Mouse (Mus musculus) R1 (cell line): ENCODE results near the gene Gm31371.
"Not testable (repeated sequence)": the region's sequence is repeated elsewhere in the genome, so short reads cannot be mapped to it uniquely, and the experiment has no call there.

Experiments
- DNase-seq: peaks from one replicate; pipeline ENCODE4 v3.0.0-alpha.2; 2018; ENCODE audit warnings: low read depth, low spot score

The Gm31371 gene

DNA sequence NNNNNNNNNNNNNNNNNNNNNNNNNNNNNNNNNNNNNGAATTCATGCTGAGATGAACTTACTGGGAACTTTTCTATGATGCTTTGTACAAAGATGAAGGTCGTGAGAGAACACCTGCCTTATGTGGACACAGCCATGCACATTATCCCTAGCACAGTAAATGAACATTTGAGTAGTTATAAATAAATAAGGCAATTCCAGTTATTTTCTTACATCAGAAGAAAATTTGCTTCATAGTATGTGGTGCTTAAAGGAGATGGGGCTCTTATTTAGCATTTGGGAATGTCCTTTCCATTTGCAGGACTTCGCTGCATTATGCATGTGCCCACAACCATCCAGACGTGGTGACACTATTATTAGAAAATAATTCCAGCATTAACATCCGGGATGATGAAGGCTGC lies at the start of gene Gm31371:
TSS of gene Gm31371 (plus strand) at position 301 of the 400 bp plus-strand sequence.
- DNase-seq: not testable (repeated sequence)

DNA sequence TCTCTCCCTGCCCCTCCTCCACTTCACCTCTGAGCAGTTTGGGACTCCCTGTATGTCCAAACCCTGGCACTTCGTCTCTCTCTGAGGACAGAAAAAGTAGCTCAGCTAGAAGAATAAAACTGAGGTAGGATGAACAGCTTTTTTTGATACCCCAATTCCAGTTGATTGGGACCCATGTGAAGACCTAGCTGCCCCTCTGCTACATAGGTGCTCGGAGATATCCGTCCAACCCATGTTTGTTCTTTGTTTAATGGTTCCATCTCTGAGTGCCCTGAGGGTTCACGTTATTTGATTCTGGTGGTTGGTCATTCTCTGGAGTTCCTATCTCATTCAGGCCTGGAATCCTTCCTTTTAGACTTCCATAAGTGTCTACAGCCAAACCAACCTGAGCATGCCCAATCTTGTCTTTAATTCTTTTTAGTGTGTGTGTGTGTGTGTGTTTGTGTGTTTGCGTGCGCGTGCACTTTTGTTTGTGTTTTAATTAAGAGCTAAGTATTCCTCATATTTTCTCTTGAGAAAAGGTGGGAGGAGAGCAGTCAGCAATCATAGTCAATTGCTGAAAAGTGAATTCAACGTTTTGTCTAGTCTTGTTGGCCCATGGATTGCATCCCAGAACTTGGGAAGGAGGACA lies 3.3 kb downstream of the Gm31371 start:
- DNase-seq: not testable (repeated sequence)

DNA sequence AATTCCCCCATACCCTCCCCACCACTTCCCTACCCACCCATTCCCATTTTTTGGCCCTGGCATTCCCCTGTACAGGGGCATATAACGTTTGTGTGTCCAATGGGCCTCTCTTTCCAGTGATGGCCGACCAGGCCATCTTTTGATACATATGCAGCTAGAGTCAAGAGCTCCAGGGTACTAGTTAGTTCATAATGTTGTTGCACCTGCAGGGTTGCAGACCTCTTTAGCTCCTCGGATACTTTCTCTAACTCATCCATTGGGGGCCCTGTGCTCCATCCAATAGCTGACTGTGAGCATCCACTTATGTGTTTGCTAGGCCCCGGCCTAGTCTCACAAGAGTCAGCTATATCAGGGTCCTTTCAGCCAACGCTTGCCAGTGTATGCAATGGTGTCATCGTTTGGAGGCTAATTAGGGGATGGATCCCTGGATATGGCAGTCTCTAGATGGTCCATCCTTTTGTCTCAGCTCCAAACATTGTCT lies 5.7 kb downstream of the Gm31371 start:
- DNase-seq: not testable (repeated sequence)

DNA sequence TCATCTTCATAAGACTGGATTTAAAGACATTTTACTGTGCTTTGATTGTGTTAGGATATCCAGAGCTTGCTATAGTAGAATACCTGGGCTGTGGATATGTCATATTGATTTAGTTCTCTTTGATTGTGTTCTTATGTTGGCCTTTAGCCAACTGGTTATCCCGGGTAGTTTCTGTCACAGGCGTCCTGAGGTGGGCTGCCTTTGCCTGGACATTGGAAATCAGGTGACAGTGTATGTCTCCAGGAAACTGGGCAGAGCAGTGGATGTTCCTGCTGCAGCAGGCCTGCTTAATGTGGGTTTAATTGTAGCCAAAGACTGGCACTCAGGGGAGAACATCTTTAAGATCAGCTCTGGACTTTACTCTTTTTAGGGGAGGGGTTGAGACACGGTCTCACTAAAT lies 15.9 kb downstream of the Gm31371 start:
- DNase-seq: not testable (repeated sequence)

DNA sequence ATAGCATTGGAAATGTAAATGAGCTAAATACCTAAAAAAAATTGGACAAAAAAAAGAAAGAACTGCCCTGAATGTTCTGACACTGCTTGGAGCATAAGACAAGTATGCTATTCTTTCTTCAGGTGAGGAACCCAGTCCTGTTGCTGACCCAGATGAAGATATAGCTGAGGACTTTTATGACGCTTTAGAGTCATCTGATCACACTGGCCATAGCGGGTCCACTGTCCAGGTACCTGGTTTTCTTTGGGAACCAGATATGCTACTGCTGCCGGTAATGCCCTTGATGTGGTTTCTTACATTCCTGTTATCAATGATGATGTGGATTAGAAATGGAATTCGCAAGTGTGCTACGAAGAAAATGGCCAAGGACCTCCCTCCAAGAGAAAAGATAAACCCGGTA lies 31.1 kb downstream of the Gm31371 start:
- DNase-seq: not testable (repeated sequence)

DNA sequence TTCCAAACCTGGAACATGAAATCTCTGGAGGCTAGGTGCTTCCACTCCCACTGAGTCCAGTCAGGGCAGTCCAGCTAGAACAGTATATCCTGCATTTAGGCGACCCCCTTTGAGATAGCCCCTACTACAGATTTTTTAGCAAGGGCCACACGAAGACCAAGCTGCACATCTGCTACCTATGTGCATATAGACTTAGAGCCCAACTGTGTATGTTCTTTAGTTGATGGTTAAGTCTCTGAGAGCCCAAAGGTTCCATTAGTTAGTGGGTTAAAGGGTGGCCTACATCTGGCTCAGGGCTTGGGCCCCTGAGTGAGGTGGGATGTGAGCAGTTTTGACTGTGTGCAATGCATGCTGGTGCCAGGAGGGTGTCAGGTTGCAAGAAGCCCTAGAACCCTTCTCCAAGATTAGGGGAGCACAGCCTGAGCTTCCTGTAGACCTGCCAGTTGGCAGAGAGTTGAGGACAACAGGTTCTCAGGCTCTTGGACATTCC lies 32.4 kb downstream of the Gm31371 start:
- not testable (repeated sequence) for DNase-seq

DNA sequence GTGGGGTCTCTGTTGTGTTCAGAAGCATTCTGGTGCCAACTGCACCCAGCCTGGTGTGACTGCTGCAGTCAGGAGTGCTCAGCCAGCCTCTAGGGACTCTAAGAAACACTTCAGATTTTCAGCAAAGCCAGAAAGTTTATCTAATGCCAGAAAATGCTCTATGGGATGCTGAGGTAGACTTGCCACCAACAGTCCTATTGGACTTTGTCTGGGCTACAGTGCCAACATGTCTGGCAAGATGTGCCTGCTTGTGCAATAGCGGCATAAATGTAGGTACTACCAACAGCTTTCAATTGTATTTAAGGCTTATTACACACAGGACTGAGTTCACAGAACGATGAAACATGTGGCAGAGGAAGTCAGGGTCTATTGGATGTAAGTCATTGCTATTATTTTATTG lies 57.7 kb downstream of the Gm31371 start:
- no peak for DNase-seq

DNA sequence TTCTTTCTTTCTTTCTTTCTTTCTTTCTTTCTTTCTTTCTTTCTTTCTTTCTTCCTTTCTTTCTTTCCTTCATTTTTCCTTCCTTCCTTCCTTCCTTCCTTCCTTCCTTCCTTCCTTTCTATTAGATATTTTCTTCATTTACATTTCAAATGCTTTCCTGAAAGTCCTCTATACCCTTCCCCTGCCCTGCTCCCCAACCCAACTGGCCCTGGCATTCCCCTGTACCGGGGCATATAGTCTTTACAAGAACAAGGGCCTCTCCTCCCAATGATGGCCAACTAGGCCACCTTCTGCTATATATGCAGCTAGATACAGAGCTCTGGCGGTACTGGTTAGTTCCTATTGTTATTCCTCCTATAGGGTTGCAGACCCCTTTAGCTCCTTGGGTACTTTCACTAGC lies 60.6 kb downstream of the Gm31371 start:
- not testable (repeated sequence) for DNase-seq

DNA sequence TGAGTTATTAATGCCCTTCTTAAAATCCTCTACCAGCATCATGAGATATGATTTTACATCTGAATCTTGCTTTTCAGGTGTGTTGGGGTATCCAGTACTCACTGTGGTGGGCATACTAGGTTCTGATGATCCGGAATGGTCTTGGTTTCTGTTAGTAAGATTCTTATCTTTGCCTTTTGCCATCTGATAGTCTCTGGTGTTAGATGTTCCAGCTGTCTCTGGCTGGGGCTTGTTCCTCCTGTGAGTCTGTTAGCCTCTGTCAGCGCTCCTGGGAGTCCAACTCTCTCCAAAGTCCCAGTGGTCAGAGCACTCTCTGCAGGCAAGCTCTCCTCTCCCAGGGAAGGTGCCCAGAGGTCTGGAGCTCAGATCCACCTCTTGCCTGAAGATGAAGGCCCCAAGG lies 65.0 kb downstream of the Gm31371 start:
- DNase-seq: not testable (repeated sequence)

DNA sequence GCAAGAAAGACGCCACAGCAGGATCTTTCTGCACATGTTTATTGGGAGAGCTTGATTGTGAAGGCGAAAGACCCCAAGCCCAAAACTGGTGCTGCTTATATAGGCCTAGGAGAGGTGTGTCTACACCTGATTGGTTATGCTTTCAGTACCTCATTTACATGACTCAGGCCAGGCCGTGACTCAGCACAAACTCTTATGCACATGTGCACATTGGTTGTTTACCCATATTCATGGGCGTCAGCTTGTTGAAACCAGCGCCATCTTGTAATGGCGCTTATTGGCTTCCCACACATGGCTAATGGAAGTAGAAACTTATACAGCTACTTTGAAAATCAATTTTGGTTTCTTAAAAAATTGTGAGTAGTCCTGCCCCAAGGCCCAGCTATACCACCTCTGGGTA lies 72.0 kb downstream of the Gm31371 start:
- peak; percentile 58 for DNase-seq
